Mouse (Mus musculus) kidney, adult 11 months (tissue): ENCODE results near the gene Leng8.

Source experiments
- DNase-seq: peaks from one replicate; pipeline ENCODE4 v3.0.0; 2022

Leng8 gene

GRCm38 (mm10) chr7:4127894-4128293 is 8.9 kb upstream of the Leng8 start:
- no peak for DNase-seq

- DNase-seq, result no peak
Measured at GRCm38 (mm10) chr7:4128860-4129259, 8.0 kb upstream of the Leng8 start.

- DNase-seq, result peak; percentile 55
Measured at GRCm38 (mm10) chr7:4130686-4131452, 6.0 kb upstream of the Leng8 start.

GRCm38 (mm10) chr7:4131964-4132363 is 4.9 kb upstream of the Leng8 start:
- no peak for DNase-seq

- no peak for DNase-seq
Measured at GRCm38 (mm10) chr7:4132581-4132980, 4.3 kb upstream of the Leng8 start.

GRCm38 (mm10) chr7:4132998-4133397 is 3.8 kb upstream of the Leng8 start:
- no peak for DNase-seq

GRCm38 (mm10) chr7:4134911-4135310 is 1.9 kb upstream of the Leng8 start:
- no peak for DNase-seq

- DNase-seq, result no peak
Measured at GRCm38 (mm10) chr7:4136404-4136770, 452 bp upstream of the Leng8 start.

- no peak for DNase-seq
Measured at GRCm38 (mm10) chr7:4137746-4138145, 907 bp downstream of the Leng8 start.

GRCm38 (mm10) chr7:4138181-4138580 is 1.3 kb downstream of the Leng8 start:
- no peak for DNase-seq

- no peak for DNase-seq
Measured at GRCm38 (mm10) chr7:4138671-4139070, 1.8 kb downstream of the Leng8 start.

- DNase-seq, result no peak
Measured at GRCm38 (mm10) chr7:4139391-4139790, 2.6 kb downstream of the Leng8 start.

- no peak for DNase-seq
Measured at GRCm38 (mm10) chr7:4141648-4142325, 4.9 kb downstream of the Leng8 start.

GRCm38 (mm10) chr7:4142796-4143445 is 6.1 kb downstream of the Leng8 start:
- DNase-seq, result no peak

- no peak for DNase-seq
Measured at GRCm38 (mm10) chr7:4143506-4143905, 6.7 kb downstream of the Leng8 start.

- no peak for DNase-seq
Measured at GRCm38 (mm10) chr7:4144046-4144445, 7.2 kb downstream of the Leng8 start.

- DNase-seq, result no peak
Measured at GRCm38 (mm10) chr7:4144766-4145551, 8.1 kb downstream of the Leng8 start.

GRCm38 (mm10) chr7:4145552-4146190 is 8.8 kb downstream of the Leng8 start:
- peak; percentile 54 for DNase-seq

GRCm38 (mm10) chr7:4146241-4147180 is 9.7 kb downstream of the Leng8 start:
- no peak for DNase-seq

- no peak for DNase-seq
Measured at GRCm38 (mm10) chr7:4147371-4147770, 10.5 kb downstream of the Leng8 start.

- DNase-seq, result no peak
Measured at GRCm38 (mm10) chr7:4147836-4148235, 11.0 kb downstream of the Leng8 start.
